In the genomic region with DNA sequence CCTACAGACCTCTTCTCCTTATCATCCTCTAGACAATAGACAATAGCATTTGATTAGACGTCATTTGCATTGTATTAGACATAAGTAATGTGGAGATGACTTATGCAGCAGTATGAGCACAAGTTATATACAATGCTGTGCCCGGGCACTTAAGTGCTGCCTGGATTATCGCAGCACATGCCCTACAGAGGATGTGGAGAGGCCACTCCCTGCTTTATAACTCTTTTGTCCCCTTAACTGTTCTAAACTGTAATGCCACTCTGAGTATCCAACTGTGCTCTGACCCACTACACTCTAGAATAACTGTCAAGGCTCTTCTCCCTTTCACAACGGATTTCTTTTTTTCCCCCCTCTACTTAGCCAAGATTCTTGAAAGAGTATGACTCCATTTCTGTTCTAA, we compare ENCODE assay signal across 17 mouse cellular contexts. TPM values are rescaled to one million over a fixed set of nuclear protein-coding genes. Genes with fewer than 3 reads are reported as not detected.
"Had no signal": no experiment of that assay in that cellular context is flagged by ENCODE, and none has a peak within 500 bp of the region (broad histone marks: within the 10 kb centered on the region; RNA-seq: fewer than 3 reads in every experiment).

No protein-coding gene starts in this region.

- H3K4me2 ChIP-seq: neural tube, embryonic 13.5 days; neural tube, embryonic 15.5 days; stomach, embryonic 15.5 days had no signal

- H3K9me3 ChIP-seq: neural tube, embryonic 13.5 days; neural tube, embryonic 15.5 days; stomach, embryonic 15.5 days had no signal

- H3K4me3 ChIP-seq: neural tube, embryonic 13.5 days; neural tube, embryonic 15.5 days; stomach, embryonic 15.5 days had no signal

- DNase-seq: retina, postnatal 1 day; right cerebral cortex, adult 18-20 months; right cerebral cortex, postnatal 14 days; right cerebral cortex, postnatal 25 days; right cerebral cortex, postnatal 4 days; spleen, adult 18-20 months; thymus, adult 18-20 months; thymus, adult 2 months; thymus, postnatal 14 days; thymus, postnatal 25 days; thymus, postnatal 36 days; thymus, postnatal 4 days had no signal

- H3K27me3 ChIP-seq: neural tube, embryonic 13.5 days; neural tube, embryonic 15.5 days; stomach, embryonic 15.5 days had no signal

- H3K27ac ChIP-seq: neural tube, embryonic 13.5 days; neural tube, embryonic 15.5 days; stomach, embryonic 15.5 days; stomach, postnatal 0 days had no signal

- H3K9ac ChIP-seq: neural tube, embryonic 13.5 days; neural tube, embryonic 15.5 days; stomach, embryonic 15.5 days had no signal

- H3K36me3 ChIP-seq: neural tube, embryonic 13.5 days; neural tube, embryonic 15.5 days; stomach, embryonic 15.5 days had no signal

RNA-seq across cellular contexts. Expression of gene Cxcr5, which starts 32.2 kb away (rescaled TPM):
- polyA plus RNA-seq: neural tube, embryonic 13.5 days; neural tube, embryonic 14.5 days; neural tube, embryonic 15.5 days had no signal
